Mouse (Mus musculus): ENCODE measurements around the gene Hoxc10. TPM values are rescaled to one million over a fixed set of nuclear protein-coding genes. Genes with fewer than 3 reads are reported as not detected.

Hoxc10 gene
- total and polyA plus RNA-seq, 2 experiments from 2014 or later, result not detected

- Histone ChIP-seq H3K27ac (ENCODE audit: low read depth) (no peak overlapping the region), H3K27me3 (ENCODE audit: control insufficient read depth, insufficient read depth, low read length) (peaks cover 99% of the 10 kb centered on the region), H3K4me1 (ENCODE audit: control insufficient read depth, insufficient read depth) (peaks cover 6% of the 10 kb centered on the region; the same call in 1 of the 2 replicates), H3K36me3 (replicated peaks; ENCODE audit: control insufficient read depth, insufficient read depth, low read length) (no peaks in the 10 kb centered on the region), H3K9ac (replicated peaks; ENCODE audit: low read depth, low read length) (no peak overlapping the region), H3K9me3 (replicated peaks; ENCODE audit: control insufficient read depth, low read length) (no peaks in the 10 kb centered on the region), H3K4me2 (ENCODE audit: low read depth, low read length) (no peak overlapping the region), H3K4me3 (ENCODE audit: low read depth, low read length) (no peak overlapping the region)
- DNase-seq (ENCODE audit: low spot score) (no peak), ATAC-seq (ENCODE audit: insufficient read depth, low read depth) (no peak)
- WGBS, result 3% methylated on average over 12 of the region's 12 CpGs
- TF ChIP-seq EP300 (IDR thresholded peaks at IDR 0.05; ENCODE audit: low read depth) (no peak), CTCF (IDR thresholded peaks at IDR 0.05; ENCODE audit: low read depth) (no peak)
These were observed 17.1 kb downstream of the Hoxc10 start for GRCm38 (mm10) chr15:102983716-102984115.

GRCm38 (mm10) chr15:102984521-102984920 lies 17.9 kb downstream of the Hoxc10 start:
- H3K4me3 ChIP-seq (ENCODE audit: low read depth, low read length), result no peak overlapping the region
- TF ChIP-seq CTCF (IDR thresholded peaks at IDR 0.05; ENCODE audit: low read depth) (no peak), EP300 (IDR thresholded peaks at IDR 0.05; ENCODE audit: low read depth) (no peak)
- no peaks in the 10 kb centered on the region for H3K9me3 ChIP-seq (replicated peaks; ENCODE audit: control insufficient read depth, low read length)
- H3K4me1 ChIP-seq (ENCODE audit: control insufficient read depth, insufficient read depth), result peaks cover 6% of the 10 kb centered on the region; the same call in 1 of the 2 replicates
- no peak overlapping the region for H3K9ac ChIP-seq (replicated peaks; ENCODE audit: low read depth, low read length)
- H3K27ac ChIP-seq (ENCODE audit: low read depth), result no peak overlapping the region
- H3K4me2 ChIP-seq (ENCODE audit: low read depth, low read length), result no peak overlapping the region
- DNase-seq (ENCODE audit: low spot score) (no peak), ATAC-seq (ENCODE audit: insufficient read depth, low read depth) (no peak)
- 2% methylated on average over 10 of the region's 10 CpGs for WGBS
- H3K27me3 ChIP-seq (ENCODE audit: control insufficient read depth, insufficient read depth, low read length), result peaks cover 99% of the 10 kb centered on the region
- H3K36me3 ChIP-seq (replicated peaks; ENCODE audit: control insufficient read depth, insufficient read depth, low read length), result no peaks in the 10 kb centered on the region

- Histone ChIP-seq H3K4me3 (ENCODE audit: low read depth, low read length) (no peak overlapping the region), H3K9me3 (replicated peaks; ENCODE audit: control insufficient read depth, low read length) (no peaks in the 10 kb centered on the region), H3K36me3 (replicated peaks; ENCODE audit: control insufficient read depth, insufficient read depth, low read length) (no peaks in the 10 kb centered on the region), H3K27ac (ENCODE audit: low read depth) (no peak overlapping the region), H3K4me2 (ENCODE audit: low read depth, low read length) (no peak overlapping the region), H3K4me1 (ENCODE audit: control insufficient read depth, insufficient read depth) (peaks cover 6% of the 10 kb centered on the region; the same call in 1 of the 2 replicates), H3K9ac (replicated peaks; ENCODE audit: low read depth, low read length) (no peak overlapping the region), H3K27me3 (ENCODE audit: control insufficient read depth, insufficient read depth, low read length) (peaks cover 99% of the 10 kb centered on the region)
- DNase-seq (ENCODE audit: low spot score) (no peak), ATAC-seq (ENCODE audit: insufficient read depth, low read depth) (no peak)
- WGBS, result under 1% methylated on average over 3 of the region's 3 CpGs
- TF ChIP-seq CTCF (IDR thresholded peaks at IDR 0.05; ENCODE audit: low read depth) (no peak), EP300 (IDR thresholded peaks at IDR 0.05; ENCODE audit: low read depth) (no peak)
These were observed 18.3 kb downstream of the Hoxc10 start for GRCm38 (mm10) chr15:102984925-102985324.

- ATAC-seq (ENCODE audit: insufficient read depth, low read depth), result peak; percentile 71
- Histone ChIP-seq H3K4me1 (ENCODE audit: control insufficient read depth, insufficient read depth) (no peaks in the 10 kb centered on the region), H3K4me3 (ENCODE audit: low read depth, low read length) (no peak overlapping the region), H3K27me3 (ENCODE audit: control insufficient read depth, insufficient read depth, low read length) (peaks cover 98% of the 10 kb centered on the region), H3K9me3 (replicated peaks; ENCODE audit: control insufficient read depth, low read length) (no peaks in the 10 kb centered on the region), H3K9ac (replicated peaks; ENCODE audit: low read depth, low read length) (no peak overlapping the region), H3K4me2 (ENCODE audit: low read depth, low read length) (no peak overlapping the region), H3K36me3 (replicated peaks; ENCODE audit: control insufficient read depth, insufficient read depth, low read length) (no peaks in the 10 kb centered on the region), H3K27ac (ENCODE audit: low read depth) (no peak overlapping the region)
- peak; percentile 93 for TF ChIP-seq CTCF (IDR thresholded peaks at IDR 0.05; ENCODE audit: low read depth)
- no peak for TF ChIP-seq EP300 (IDR thresholded peaks at IDR 0.05; ENCODE audit: low read depth)
- peak; percentile 87 for DNase-seq (ENCODE audit: low spot score)
- 3% methylated on average over 21 of the region's 21 CpGs for WGBS
These were observed 20.7 kb downstream of the Hoxc10 start for GRCm38 (mm10) chr15:102987124-102987833.

GRCm38 (mm10) chr15:102988078-102988477 lies 21.5 kb downstream of the Hoxc10 start:
- no peak overlapping the region for H3K9ac ChIP-seq (replicated peaks; ENCODE audit: low read depth, low read length)
- peaks cover 98% of the 10 kb centered on the region for H3K27me3 ChIP-seq (ENCODE audit: control insufficient read depth, insufficient read depth, low read length)
- WGBS, result 25% methylated on average over 5 of the region's 5 CpGs
- H3K4me3 ChIP-seq (ENCODE audit: low read depth, low read length), result no peak overlapping the region
- H3K9me3 ChIP-seq (replicated peaks; ENCODE audit: control insufficient read depth, low read length), result no peaks in the 10 kb centered on the region
- ATAC-seq (ENCODE audit: insufficient read depth, low read depth) (no peak), DNase-seq (ENCODE audit: low spot score) (no peak)
- no peak overlapping the region for H3K27ac ChIP-seq (ENCODE audit: low read depth)
- no peaks in the 10 kb centered on the region for H3K4me1 ChIP-seq (ENCODE audit: control insufficient read depth, insufficient read depth)
- no peak for TF ChIP-seq CTCF (IDR thresholded peaks at IDR 0.05; ENCODE audit: low read depth)
- TF ChIP-seq EP300 (IDR thresholded peaks at IDR 0.05; ENCODE audit: low read depth), result no peak
- no peaks in the 10 kb centered on the region for H3K36me3 ChIP-seq (replicated peaks; ENCODE audit: control insufficient read depth, insufficient read depth, low read length)
- H3K4me2 ChIP-seq (ENCODE audit: low read depth, low read length), result no peak overlapping the region

All from heart, postnatal 0 days (tissue).